Mouse (Mus musculus): ENCODE data around the gene Lamtor3. TPM values are rescaled to one million over a fixed set of nuclear protein-coding genes. Genes with fewer than 3 reads are reported as not detected.

Gene Lamtor3
- polyA plus RNA-seq (2016; fragmentation: Nextera tagmentation; extraction: Ambion mirVana): 84.0 and 87.3 TPM in 2 replicates

- Histone ChIP-seq H3K4me3 (peak within 1 kb of the TSS; percentile 92), H3K4me1 (peaks cover 16% of the 10 kb centered on the region), H3K27me3 (ENCODE audit: low read depth, poor library complexity, severe bottlenecking) (no peaks in the 10 kb centered on the region), H3K36me3 (peaks cover 17% of the 10 kb centered on the region), H3K27ac (peak within 1 kb of the TSS; percentile 88), H3K9me3 (replicated peaks) (no peaks in the 10 kb centered on the region)
- DNase-seq (ENCODE audit: low spot score): peak; percentile 92
- WGBS: under 1% methylated on average over 47 of the region's 47 CpGs
Measured at GRCm38 (mm10) chr3:137918172-137918931, at the start of gene Lamtor3. Lamtor3 (plus strand) TSS chr3:137918506.

GRCm38 (mm10) chr3:137869395-137869794 lies 48.9 kb upstream of the Lamtor3 start:
- Histone ChIP-seq H3K27me3 (ENCODE audit: low read depth, poor library complexity, severe bottlenecking) (no peaks in the 10 kb centered on the region), H3K36me3 (peaks cover 16% of the 10 kb centered on the region), H3K27ac (no peak overlapping the region), H3K9me3 (replicated peaks) (no peaks in the 10 kb centered on the region), H3K4me1 (peaks cover 19% of the 10 kb centered on the region), H3K4me3 (no peak overlapping the region)
- WGBS: 94% methylated on average over 9 of the region's 9 CpGs
- DNase-seq (ENCODE audit: low spot score): no peak

GRCm38 (mm10) chr3:137879313-137879712 lies 39.0 kb upstream of the Lamtor3 start:
- Histone ChIP-seq H3K27ac (no peak overlapping the region), H3K27me3 (ENCODE audit: low read depth, poor library complexity, severe bottlenecking) (no peaks in the 10 kb centered on the region), H3K36me3 (peaks cover 11% of the 10 kb centered on the region), H3K4me3 (no peak overlapping the region), H3K9me3 (replicated peaks) (no peaks in the 10 kb centered on the region), H3K4me1 (no peaks in the 10 kb centered on the region)
- DNase-seq (ENCODE audit: low spot score): no peak
- WGBS: 89% methylated on average over 3 of the region's 3 CpGs

- Histone ChIP-seq H3K27me3 (ENCODE audit: low read depth, poor library complexity, severe bottlenecking) (no peaks in the 10 kb centered on the region), H3K4me3 (no peak overlapping the region), H3K9me3 (replicated peaks) (no peaks in the 10 kb centered on the region), H3K27ac (no peak overlapping the region), H3K36me3 (peaks cover 11% of the 10 kb centered on the region), H3K4me1 (no peaks in the 10 kb centered on the region)
- DNase-seq (ENCODE audit: low spot score): no peak
- WGBS: 90% methylated on average over 4 of the region's 4 CpGs
Measured at GRCm38 (mm10) chr3:137880109-137880748, 38.1 kb upstream of the Lamtor3 start.

- no peak for DNase-seq (ENCODE audit: low spot score)
- WGBS: 90% methylated on average over 5 of the region's 5 CpGs
- no peaks in the 10 kb centered on the region for H3K27me3 ChIP-seq (ENCODE audit: low read depth, poor library complexity, severe bottlenecking)
- H3K9me3 ChIP-seq (replicated peaks): no peaks in the 10 kb centered on the region
- no peaks in the 10 kb centered on the region for H3K4me1 ChIP-seq
- no peak overlapping the region for H3K27ac ChIP-seq
- peaks cover 11% of the 10 kb centered on the region for H3K36me3 ChIP-seq
- no peak overlapping the region for H3K4me3 ChIP-seq
Measured at GRCm38 (mm10) chr3:137881093-137881492, 37.2 kb upstream of the Lamtor3 start.

GRCm38 (mm10) chr3:137887961-137888360 lies 30.3 kb upstream of the Lamtor3 start:
- H3K4me3 ChIP-seq: no peak overlapping the region
- H3K4me1 ChIP-seq: no peaks in the 10 kb centered on the region
- no peaks in the 10 kb centered on the region for H3K9me3 ChIP-seq (replicated peaks)
- no peaks in the 10 kb centered on the region for H3K27me3 ChIP-seq (ENCODE audit: low read depth, poor library complexity, severe bottlenecking)
- no peak overlapping the region for H3K27ac ChIP-seq
- DNase-seq (ENCODE audit: low spot score): peak; percentile 6
- peaks cover 21% of the 10 kb centered on the region for H3K36me3 ChIP-seq
- 81% methylated on average over 7 of the region's 7 CpGs for WGBS

GRCm38 (mm10) chr3:137891089-137891488 lies 27.2 kb upstream of the Lamtor3 start:
- Histone ChIP-seq H3K4me3 (no peak overlapping the region), H3K27me3 (ENCODE audit: low read depth, poor library complexity, severe bottlenecking) (no peaks in the 10 kb centered on the region), H3K9me3 (replicated peaks) (no peaks in the 10 kb centered on the region), H3K4me1 (no peaks in the 10 kb centered on the region), H3K36me3 (peaks cover 41% of the 10 kb centered on the region), H3K27ac (no peak overlapping the region)
- no peak for DNase-seq (ENCODE audit: low spot score)
- WGBS: 83% methylated on average over 3 of the region's 3 CpGs

- Histone ChIP-seq H3K9me3 (replicated peaks) (no peaks in the 10 kb centered on the region), H3K27me3 (ENCODE audit: low read depth, poor library complexity, severe bottlenecking) (no peaks in the 10 kb centered on the region), H3K4me3 (no peak overlapping the region), H3K36me3 (peaks cover 41% of the 10 kb centered on the region), H3K27ac (no peak overlapping the region), H3K4me1 (no peaks in the 10 kb centered on the region)
- DNase-seq (ENCODE audit: low spot score): no peak
- 94% methylated on average over 4 of the region's 4 CpGs for WGBS
Measured at GRCm38 (mm10) chr3:137892118-137892517, 26.2 kb upstream of the Lamtor3 start.

- DNase-seq (ENCODE audit: low spot score): no peak
- Histone ChIP-seq H3K4me3 (no peak overlapping the region), H3K4me1 (no peaks in the 10 kb centered on the region), H3K9me3 (replicated peaks) (no peaks in the 10 kb centered on the region), H3K36me3 (peaks cover 50% of the 10 kb centered on the region), H3K27ac (no peak overlapping the region), H3K27me3 (ENCODE audit: low read depth, poor library complexity, severe bottlenecking) (no peaks in the 10 kb centered on the region)
- WGBS: 95% methylated on average over 4 of the region's 4 CpGs
Measured at GRCm38 (mm10) chr3:137893789-137894188, 24.5 kb upstream of the Lamtor3 start.

- H3K9me3 ChIP-seq (replicated peaks): no peaks in the 10 kb centered on the region
- 88% methylated on average over 3 of the region's 3 CpGs for WGBS
- no peak for DNase-seq (ENCODE audit: low spot score)
- no peaks in the 10 kb centered on the region for H3K27me3 ChIP-seq (ENCODE audit: low read depth, poor library complexity, severe bottlenecking)
- H3K4me1 ChIP-seq: no peaks in the 10 kb centered on the region
- no peak overlapping the region for H3K4me3 ChIP-seq
- peaks cover 37% of the 10 kb centered on the region for H3K36me3 ChIP-seq
- H3K27ac ChIP-seq: no peak overlapping the region
Measured at GRCm38 (mm10) chr3:137895196-137895595, 23.1 kb upstream of the Lamtor3 start.

GRCm38 (mm10) chr3:137896386-137896785 lies 21.9 kb upstream of the Lamtor3 start:
- Histone ChIP-seq H3K9me3 (replicated peaks) (no peaks in the 10 kb centered on the region), H3K27me3 (ENCODE audit: low read depth, poor library complexity, severe bottlenecking) (no peaks in the 10 kb centered on the region), H3K4me1 (no peaks in the 10 kb centered on the region), H3K36me3 (peaks cover 37% of the 10 kb centered on the region), H3K27ac (no peak overlapping the region), H3K4me3 (no peak overlapping the region)
- 73% methylated on average over 4 of the region's 4 CpGs for WGBS
- DNase-seq (ENCODE audit: low spot score): no peak

- Histone ChIP-seq H3K27ac (no peak overlapping the region), H3K9me3 (replicated peaks) (no peaks in the 10 kb centered on the region), H3K36me3 (peaks cover 37% of the 10 kb centered on the region), H3K27me3 (ENCODE audit: low read depth, poor library complexity, severe bottlenecking) (no peaks in the 10 kb centered on the region), H3K4me3 (no peak overlapping the region), H3K4me1 (no peaks in the 10 kb centered on the region)
- 95% methylated on average over 3 of the region's 3 CpGs for WGBS
- DNase-seq (ENCODE audit: low spot score): no peak
Measured at GRCm38 (mm10) chr3:137896867-137897266, 21.4 kb upstream of the Lamtor3 start.

GRCm38 (mm10) chr3:137897685-137898084 lies 20.6 kb upstream of the Lamtor3 start:
- Histone ChIP-seq H3K27me3 (ENCODE audit: low read depth, poor library complexity, severe bottlenecking) (no peaks in the 10 kb centered on the region), H3K4me1 (no peaks in the 10 kb centered on the region), H3K4me3 (no peak overlapping the region), H3K36me3 (peaks cover 39% of the 10 kb centered on the region), H3K27ac (no peak overlapping the region), H3K9me3 (replicated peaks) (no peaks in the 10 kb centered on the region)
- WGBS: 88% methylated on average over 5 of the region's 5 CpGs
- no peak for DNase-seq (ENCODE audit: low spot score)

All from limb, embryonic 10.5 days (tissue).